Mouse (Mus musculus): ENCODE results near the gene Rbp7.

DNA sequence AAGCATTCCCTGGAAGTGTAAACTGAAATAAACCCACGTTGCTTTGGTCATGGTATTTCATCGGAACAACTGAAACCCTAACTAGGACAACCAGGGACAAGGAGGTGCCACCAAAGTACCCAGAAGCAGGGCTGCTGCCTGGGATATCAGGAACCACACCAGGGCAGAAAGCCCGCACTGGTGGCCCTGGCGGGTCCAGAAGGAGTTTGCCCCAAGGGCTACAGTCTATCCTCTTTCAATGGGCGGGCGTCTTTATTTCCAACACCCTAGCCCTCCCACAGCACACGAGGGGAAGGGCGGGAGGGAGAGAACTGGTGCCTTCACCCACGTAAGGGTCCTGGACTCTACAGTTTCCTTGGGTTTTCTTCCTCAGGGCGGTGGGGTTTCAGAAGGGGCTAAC is 38.4 kb downstream of the Rbp7 start:
- TF ChIP-seq CTCF (IDR thresholded peaks at IDR 0.05; ENCODE audit: low read depth) (no peak), EP300 (IDR thresholded peaks at IDR 0.05; ENCODE audit: low read depth) (no peak)
